17 mouse cellular contexts compared by ENCODE assay signal in genomic region chr14:76723551-76723950, GRCm38 (mm10).
A peak's percentile ranks its signal among the peaks of the same experiment; 100 is the strongest.
DNase-seq lines count a peak whose midpoint lies in the region; ATAC-seq and TF ChIP-seq lines count a peak whose summit lies in the region.
"Had no signal": no experiment of that assay in that cellular context is flagged by ENCODE, and none has a peak within 500 bp of the region (broad histone marks: within the 10 kb centered on the region; RNA-seq: fewer than 3 reads in every experiment).

No protein-coding gene starts in this region.

- no peaks in the 10 kb centered on the region for H3K27me3 ChIP-seq in embryonic facial prominence, embryonic 11.5 days (ENCODE audit: control insufficient read depth, insufficient read depth, low read length)
- H3K27me3 ChIP-seq in embryonic facial prominence, embryonic 10.5 days (replicated peaks; ENCODE audit: low read depth, poor library complexity, severe bottlenecking): no peaks in the 10 kb centered on the region
- H3K27me3 ChIP-seq in liver, postnatal 0 days (ENCODE audit: insufficient read depth, low read length): no peaks in the 10 kb centered on the region
- no peaks in the 10 kb centered on the region for H3K27me3 ChIP-seq in embryonic facial prominence, embryonic 14.5 days (replicated peaks; ENCODE audit: control insufficient read depth, insufficient read depth, low read length)
- H3K27me3 ChIP-seq: forebrain, embryonic 15.5 days; heart, embryonic 12.5 days; hindbrain, embryonic 15.5 days had no signal

- H3K4me3 ChIP-seq in embryonic facial prominence, embryonic 11.5 days (ENCODE audit: low read depth, low read length): no peak overlapping the region
- H3K4me3 ChIP-seq in embryonic facial prominence, embryonic 10.5 days: no peak overlapping the region
- no peak overlapping the region for H3K4me3 ChIP-seq in liver, postnatal 0 days (ENCODE audit: low read depth, low read length)
- no peak overlapping the region for H3K4me3 ChIP-seq in embryonic facial prominence, embryonic 14.5 days (ENCODE audit: low read depth, low read length)
- H3K4me3 ChIP-seq: forebrain, embryonic 15.5 days; heart, adult 2 months; heart, embryonic 12.5 days; hindbrain, embryonic 10.5 days; hindbrain, embryonic 15.5 days had no signal

- no peaks in the 10 kb centered on the region for H3K9me3 ChIP-seq in embryonic facial prominence, embryonic 11.5 days (replicated peaks; ENCODE audit: control insufficient read depth, low read length)
- H3K9me3 ChIP-seq in embryonic facial prominence, embryonic 10.5 days: no peaks in the 10 kb centered on the region
- no peaks in the 10 kb centered on the region for H3K9me3 ChIP-seq in liver, postnatal 0 days (ENCODE audit: low read length)
- H3K9me3 ChIP-seq in embryonic facial prominence, embryonic 14.5 days (ENCODE audit: control insufficient read depth, low read length): no peaks in the 10 kb centered on the region
- H3K9me3 ChIP-seq: forebrain, embryonic 15.5 days; hindbrain, embryonic 15.5 days had no signal

- no peak for ATAC-seq in embryonic facial prominence, embryonic 11.5 days (replicated peaks; ENCODE audit: insufficient number of reproducible peaks, low FRiP score, low TSS enrichment, low read depth)
- ATAC-seq in liver, postnatal 0 days: no peak
- ATAC-seq in embryonic facial prominence, embryonic 14.5 days (ENCODE audit: low read depth): peak; percentile 37; the same call in 1 of the 2 replicates
- ATAC-seq: forebrain, embryonic 15.5 days had no signal

- no peak overlapping the region for H3K9ac ChIP-seq in embryonic facial prominence, embryonic 11.5 days (replicated peaks; ENCODE audit: low read length)
- H3K9ac ChIP-seq in liver, postnatal 0 days (replicated peaks): no peak overlapping the region
- H3K9ac ChIP-seq in embryonic facial prominence, embryonic 14.5 days (ENCODE audit: low read depth, low read length): no peak overlapping the region
- H3K9ac ChIP-seq: forebrain, embryonic 15.5 days; heart, embryonic 12.5 days; hindbrain, embryonic 15.5 days had no signal

- 0 out of 2 replicates have a peak, but pooled peaks have one; percentile 5 for TF ChIP-seq CTCF in liver, postnatal 0 days (IDR thresholded peaks at IDR 0.05; ENCODE audit: low read depth)

- DNase-seq in embryonic facial prominence, embryonic 11.5 days (ENCODE audit: low spot score): peak; percentile 39
- no peak for DNase-seq in embryonic facial prominence, embryonic 10.5 days (ENCODE audit: low spot score)
- no peak for DNase-seq in liver, postnatal 0 days
- no peak for DNase-seq in liver
- no peak for DNase-seq in embryonic facial prominence, embryonic 14.5 days (ENCODE audit: low spot score)
- DNase-seq in layer of hippocampus, adult 8-10 months (ENCODE audit: low spot score in 2 of 2): no peak
- DNase-seq in spleen, postnatal 4 days (ENCODE audit: low spot score in 2 of 2): no peak
- DNase-seq: adrenal gland, adult 8-10 months; cerebellum, adult 11-12 months; cerebellum, adult 9-10 months; cerebellum, postnatal 36 days; gastrocnemius, postnatal 10 days; heart, adult 2 months had no signal

- 49% methylated on average over 4 of the region's 4 CpGs for WGBS in embryonic facial prominence, embryonic 11.5 days
- WGBS in embryonic facial prominence, embryonic 10.5 days: 53% methylated on average over 4 of the region's 4 CpGs
- 58% methylated on average over 4 of the region's 4 CpGs for WGBS in liver, postnatal 0 days (ENCODE audit: insufficient replicate concordance)
- 37% methylated on average over 4 of the region's 4 CpGs for WGBS in embryonic facial prominence, embryonic 14.5 days

- H3K4me1 ChIP-seq in embryonic facial prominence, embryonic 11.5 days (ENCODE audit: control insufficient read depth, insufficient read depth, low read length): no peaks in the 10 kb centered on the region
- 0 out of 2 replicates have a peak, but pooled peaks cover 3% of the 10 kb centered on the region for H3K4me1 ChIP-seq in embryonic facial prominence, embryonic 10.5 days
- H3K4me1 ChIP-seq in liver, postnatal 0 days (ENCODE audit: insufficient read depth): no peaks in the 10 kb centered on the region
- peaks cover 6% of the 10 kb centered on the region; the same call in 1 of the 2 replicates for H3K4me1 ChIP-seq in embryonic facial prominence, embryonic 14.5 days (ENCODE audit: control insufficient read depth, insufficient read depth, low read length)
- H3K4me1 ChIP-seq: forebrain, embryonic 15.5 days; hindbrain, embryonic 15.5 days had no signal

- TF ChIP-seq EP300 in liver, postnatal 0 days (IDR thresholded peaks at IDR 0.05; ENCODE audit: low read depth): no peak

- no peaks in the 10 kb centered on the region for H3K36me3 ChIP-seq in embryonic facial prominence, embryonic 11.5 days (replicated peaks; ENCODE audit: control insufficient read depth, insufficient read depth, low read depth, low read length)
- H3K36me3 ChIP-seq in embryonic facial prominence, embryonic 10.5 days (replicated peaks): no peaks in the 10 kb centered on the region
- no peaks in the 10 kb centered on the region for H3K36me3 ChIP-seq in liver, postnatal 0 days (replicated peaks; ENCODE audit: insufficient read depth, low read length)
- H3K36me3 ChIP-seq in embryonic facial prominence, embryonic 14.5 days (ENCODE audit: control insufficient read depth, insufficient read depth, low read length): no peaks in the 10 kb centered on the region
- H3K36me3 ChIP-seq: forebrain, embryonic 15.5 days; heart, embryonic 12.5 days; hindbrain, embryonic 10.5 days; hindbrain, embryonic 15.5 days had no signal

- no peak overlapping the region for H3K27ac ChIP-seq in embryonic facial prominence, embryonic 11.5 days (replicated peaks; ENCODE audit: low read depth, low read length)
- no peak overlapping the region for H3K27ac ChIP-seq in embryonic facial prominence, embryonic 10.5 days (replicated peaks)
- no peak overlapping the region for H3K27ac ChIP-seq in liver, postnatal 0 days (ENCODE audit: low read depth)
- H3K27ac ChIP-seq in embryonic facial prominence, embryonic 14.5 days (replicated peaks; ENCODE audit: low read depth, low read length): no peak overlapping the region
- H3K27ac ChIP-seq: forebrain, embryonic 15.5 days; heart, adult 2 months; hindbrain, embryonic 10.5 days; hindbrain, embryonic 15.5 days had no signal

- H3K4me2 ChIP-seq in embryonic facial prominence, embryonic 11.5 days (ENCODE audit: low read depth, low read length): no peak overlapping the region
- no peak overlapping the region for H3K4me2 ChIP-seq in liver, postnatal 0 days (ENCODE audit: low read depth, low read length)
- no peak overlapping the region for H3K4me2 ChIP-seq in embryonic facial prominence, embryonic 14.5 days (ENCODE audit: low read depth, low read length)
- H3K4me2 ChIP-seq: forebrain, embryonic 15.5 days; heart, embryonic 12.5 days; hindbrain, embryonic 15.5 days had no signal
